Mouse (Mus musculus) stomach, embryonic 14.5 days (tissue): ENCODE measurements around the gene Klhl18. TPM values are rescaled to one million over a fixed set of nuclear protein-coding genes. Genes with fewer than 3 reads are reported as not detected.

ENCODE experiments used
- ATAC-seq: fragments of 200-750 bp; cut with Nextera tagmentation; 2 replicates; pipeline ENCODE4 v1.8.0; 2017; ENCODE audit warnings: low read depth, moderate TSS enrichment; ENCODE audit not compliant: insufficient number of reproducible peaks, insufficient read depth, low FRiP score
- H3K27ac ChIP-seq: fragments of 300-500 bp; sonication (generic); 2 replicates; pipeline ENCODE4 v1.5.1; 2014; ENCODE audit warnings: mild to moderate bottlenecking, low read length, moderate library complexity, mixed read lengths
- H3K27me3 ChIP-seq: fragments of 300-500 bp; sonication (generic); 2 replicates; pipeline ENCODE4 v1.6.1; 2014; ENCODE audit warnings: low read length, control low read depth, mixed read lengths; ENCODE audit not compliant: control insufficient read depth, insufficient read depth
- H3K36me3 ChIP-seq: fragments of 300-500 bp; sonication (generic); 2 replicates; pipeline ENCODE4 v1.6.1; 2014; ENCODE audit warnings: mild to moderate bottlenecking, control low read depth, low read length, moderate library complexity, mixed read lengths; ENCODE audit not compliant: control insufficient read depth, insufficient read depth
- H3K4me1 ChIP-seq: fragments of 300-500 bp; sonication (generic); 2 replicates; pipeline ENCODE4 v1.6.1; 2014; ENCODE audit warnings: low read length, control low read depth, mixed read lengths; ENCODE audit not compliant: control insufficient read depth, insufficient read depth
- H3K4me2 ChIP-seq: fragments of 300-500 bp; sonication (generic); replicated peaks from 2 replicates; pipeline ENCODE4 v1.6.1; 2014; ENCODE audit warnings: low read depth, low read length, control low read depth
- H3K4me3 ChIP-seq: fragments of 300-500 bp; sonication (generic); 2 replicates; pipeline ENCODE4 v1.5.1; 2014; ENCODE audit warnings: low read depth, low read length, control low read depth
- H3K9ac ChIP-seq: fragments of 300-500 bp; sonication (generic); replicated peaks from 2 replicates; pipeline ENCODE4 v1.6.1; 2014; ENCODE audit warnings: low read depth, mild to moderate bottlenecking, control low read depth, low read length, moderate library complexity, mixed read lengths
- H3K9me3 ChIP-seq: fragments of 300-500 bp; sonication (generic); 2 replicates; pipeline ENCODE4 v1.6.1; 2016; ENCODE audit warnings: low read depth, low read length, control low read depth; ENCODE audit not compliant: control insufficient read depth
- WGBS: fragments of 180-500 bp; shearing (Covaris S2); extraction: QIAGEN DNeasy Blood & Tissue Kit; methylation state at CpG from one replicate; pipeline ENCODE4 v1.1.7; 2014; 5-methylcytosine and 5-hydroxymethylcytosine counted together
- polyA plus RNA-seq: library from polyadenylated mRNA; unstranded; fragments of >200 nt; fragmentation: Nextera tagmentation; extraction: Ambion mirVana; gene quantifications from 2 replicates; pipeline ENCODE4 v1.2.1, GENCODE M21; 2014

Klhl18 gene
- polyA plus RNA-seq, 1 experiment from 2014 or later, result 10.7 TPM

DNA sequence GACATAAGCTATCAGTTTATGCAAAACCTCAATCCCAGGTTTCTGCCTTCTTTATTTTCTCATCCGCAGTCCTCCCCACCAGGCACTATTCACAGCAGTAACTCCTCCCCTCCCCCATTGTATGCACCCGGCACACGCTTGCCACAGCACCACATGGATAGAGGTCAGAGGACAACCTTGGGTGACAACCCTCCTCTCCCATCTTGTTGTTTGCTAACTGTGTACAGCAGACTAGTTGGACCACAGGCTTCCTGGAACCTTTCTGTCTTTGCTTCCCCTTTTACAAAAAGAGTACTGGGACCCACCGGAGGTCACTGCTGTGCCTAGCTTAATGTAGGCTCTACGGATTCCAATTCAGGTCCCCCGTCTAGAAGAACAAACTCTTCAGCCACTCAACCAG is 35.9 kb downstream of the Klhl18 start:
- Histone ChIP-seq H3K4me2 (no peak overlapping the region), H3K4me1 (no peaks in the 10 kb centered on the region), H3K36me3 (no peaks in the 10 kb centered on the region; the same call in 1 of the 2 replicates), H3K4me3 (no peak overlapping the region), H3K9me3 (no peaks in the 10 kb centered on the region), H3K9ac (no peak overlapping the region), H3K27me3 (no peaks in the 10 kb centered on the region), H3K27ac (no peak overlapping the region)
- 88% methylated on average over 6 of the region's 6 CpGs for WGBS
- ATAC-seq, result no peak

DNA sequence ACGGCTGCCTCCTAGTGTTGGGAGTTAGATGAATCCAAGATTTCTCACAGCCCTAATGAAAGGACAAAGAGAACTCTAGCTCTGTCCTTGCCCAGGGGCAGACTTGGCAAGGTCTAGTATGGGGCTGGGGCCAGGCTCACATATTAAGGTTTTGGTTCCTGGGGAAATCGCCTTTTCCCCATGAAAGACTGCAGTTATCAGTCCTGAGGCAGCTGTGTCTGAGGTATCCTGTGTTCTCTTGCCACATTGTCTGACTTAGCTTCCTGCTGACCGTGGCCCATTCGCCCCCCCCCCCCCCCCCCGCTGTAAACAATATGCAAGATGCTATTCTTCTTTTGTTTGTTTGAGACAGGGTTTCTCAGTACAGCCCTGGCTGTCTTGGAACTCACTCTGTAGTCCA is 36.4 kb downstream of the Klhl18 start:
- Histone ChIP-seq H3K4me3 (no peak overlapping the region), H3K27ac (no peak overlapping the region), H3K9ac (no peak overlapping the region), H3K4me1 (no peaks in the 10 kb centered on the region), H3K36me3 (peaks cover 3% of the 10 kb centered on the region; the same call in 1 of the 2 replicates), H3K4me2 (no peak overlapping the region), H3K27me3 (no peaks in the 10 kb centered on the region), H3K9me3 (no peaks in the 10 kb centered on the region)
- no peak for ATAC-seq
- 60% methylated on average over 4 of the region's 5 CpGs for WGBS

DNA sequence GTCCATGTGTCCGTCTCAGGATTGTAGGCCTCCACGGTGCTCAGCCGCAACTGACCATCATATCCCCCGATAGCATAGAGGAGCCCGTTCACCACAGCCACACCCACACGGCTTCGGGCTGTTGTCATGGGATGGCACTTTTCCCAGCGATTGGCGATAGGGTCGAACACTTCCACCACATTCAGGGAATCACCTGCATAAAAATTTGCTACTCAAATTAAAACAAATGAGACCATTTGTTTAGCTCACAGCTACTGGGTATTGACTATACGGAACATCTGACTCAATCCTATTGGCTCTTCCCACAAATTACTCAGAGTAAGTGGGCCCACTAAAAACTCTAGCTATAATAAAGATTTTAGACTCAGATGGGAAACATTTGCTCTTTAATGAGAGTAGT is 40.5 kb downstream of the Klhl18 start:
- Histone ChIP-seq H3K27ac (no peak overlapping the region), H3K9ac (no peak overlapping the region), H3K36me3 (peaks cover 9% of the 10 kb centered on the region; the same call in 1 of the 2 replicates), H3K4me2 (no peak overlapping the region), H3K4me1 (no peaks in the 10 kb centered on the region), H3K4me3 (no peak overlapping the region), H3K9me3 (no peaks in the 10 kb centered on the region), H3K27me3 (no peaks in the 10 kb centered on the region)
- WGBS, result 95% methylated on average over 11 of the region's 11 CpGs
- ATAC-seq, result no peak

DNA sequence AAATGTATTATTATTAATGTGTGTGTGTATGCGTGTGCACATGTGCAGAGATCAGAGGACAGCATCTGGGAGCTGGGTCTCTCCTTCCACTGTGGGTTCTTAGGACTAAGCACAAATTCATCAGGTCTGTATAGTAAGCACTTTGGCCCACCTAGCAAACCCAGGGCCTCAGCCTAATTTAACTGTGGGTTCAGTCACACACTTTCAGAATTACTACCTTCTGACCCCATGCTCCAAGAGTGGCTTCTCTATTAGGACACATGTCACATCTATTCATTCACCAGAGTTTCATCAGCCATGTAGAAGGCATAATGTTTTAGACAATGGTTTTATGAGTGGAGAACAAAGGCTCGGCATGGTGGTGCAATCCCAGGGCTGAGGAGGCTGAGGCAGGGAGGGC is 43.4 kb downstream of the Klhl18 start:
- WGBS, result 95% methylated on average over 2 of the region's 2 CpGs
- Histone ChIP-seq H3K27me3 (no peaks in the 10 kb centered on the region), H3K27ac (no peak overlapping the region), H3K9ac (no peak overlapping the region), H3K4me2 (no peak overlapping the region), H3K36me3 (peaks cover 18% of the 10 kb centered on the region), H3K9me3 (no peaks in the 10 kb centered on the region), H3K4me3 (no peak overlapping the region), H3K4me1 (no peaks in the 10 kb centered on the region)
- no peak for ATAC-seq

DNA sequence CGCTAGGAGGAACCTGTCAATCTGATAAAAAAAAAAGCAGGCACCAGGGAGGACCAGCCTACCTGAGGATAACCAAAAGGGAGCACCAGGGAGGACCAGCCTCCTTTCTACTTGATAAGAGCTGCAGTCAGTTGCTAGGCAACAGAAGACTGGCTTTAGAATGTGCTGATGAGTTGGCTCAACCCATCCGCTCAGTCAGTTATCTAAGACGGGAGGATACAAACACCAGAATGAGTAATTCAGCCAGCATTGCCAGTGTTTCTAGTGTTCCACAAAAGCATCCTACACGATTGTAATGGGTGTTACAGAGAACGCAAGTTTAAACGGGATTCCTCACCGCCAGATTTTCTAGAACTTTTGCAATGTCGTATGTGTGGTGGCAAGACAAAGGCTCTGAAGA is 45.3 kb downstream of the Klhl18 start:
- no peak overlapping the region for H3K4me3 ChIP-seq
- H3K9me3 ChIP-seq, result no peaks in the 10 kb centered on the region
- no peak overlapping the region for H3K4me2 ChIP-seq
- no peak overlapping the region for H3K9ac ChIP-seq
- H3K27me3 ChIP-seq, result no peaks in the 10 kb centered on the region
- WGBS, result 76% methylated on average over 8 of the region's 8 CpGs
- H3K36me3 ChIP-seq, result peaks cover 21% of the 10 kb centered on the region
- no peaks in the 10 kb centered on the region for H3K4me1 ChIP-seq
- no peak for ATAC-seq
- no peak overlapping the region for H3K27ac ChIP-seq

DNA sequence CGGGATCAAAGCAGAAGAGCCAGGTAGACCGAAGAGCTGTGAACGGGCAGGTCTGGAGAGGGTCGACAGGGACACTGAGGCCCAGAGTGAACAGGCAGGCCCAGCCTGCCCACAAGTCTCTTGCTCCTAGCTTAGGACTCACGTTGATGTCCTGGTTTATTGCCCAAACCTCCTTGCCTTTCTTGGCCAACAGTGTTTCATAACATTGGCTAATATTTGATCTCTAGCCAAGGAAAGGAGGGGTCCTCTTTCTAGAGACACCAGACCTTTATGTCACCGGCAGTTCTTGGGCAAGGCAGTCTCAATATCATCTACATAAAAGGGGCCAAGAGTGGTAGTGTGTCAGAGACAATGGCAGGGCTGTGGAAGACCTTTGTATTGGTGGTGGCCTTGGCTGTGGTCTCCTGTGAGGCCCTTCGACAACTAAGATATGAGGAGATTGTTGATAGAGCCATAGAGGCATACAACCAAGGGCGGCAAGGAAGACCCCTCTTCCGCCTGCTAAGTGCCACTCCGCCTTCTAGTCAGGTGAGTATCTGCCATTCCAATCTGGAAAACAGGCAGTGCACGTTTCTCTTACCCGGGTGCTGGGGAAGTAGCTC is 56.9 kb downstream of the Klhl18 start, which contains the start of gene Ngp:
TSS of gene Ngp (plus strand) at position 237 of the 602 bp plus-strand sequence.
- Histone ChIP-seq H3K27me3 (no peaks in the 10 kb centered on the region), H3K36me3 (no peaks in the 10 kb centered on the region), H3K4me2 (no peak within 1 kb of the TSS), H3K9me3 (no peaks in the 10 kb centered on the region), H3K4me1 (no peaks in the 10 kb centered on the region), H3K9ac (no peak within 1 kb of the TSS), H3K27ac (no peak within 1 kb of the TSS), H3K4me3 (no peak within 1 kb of the TSS)
- no peak for ATAC-seq
- WGBS, result 88% methylated on average over 12 of the region's 12 CpGs

DNA sequence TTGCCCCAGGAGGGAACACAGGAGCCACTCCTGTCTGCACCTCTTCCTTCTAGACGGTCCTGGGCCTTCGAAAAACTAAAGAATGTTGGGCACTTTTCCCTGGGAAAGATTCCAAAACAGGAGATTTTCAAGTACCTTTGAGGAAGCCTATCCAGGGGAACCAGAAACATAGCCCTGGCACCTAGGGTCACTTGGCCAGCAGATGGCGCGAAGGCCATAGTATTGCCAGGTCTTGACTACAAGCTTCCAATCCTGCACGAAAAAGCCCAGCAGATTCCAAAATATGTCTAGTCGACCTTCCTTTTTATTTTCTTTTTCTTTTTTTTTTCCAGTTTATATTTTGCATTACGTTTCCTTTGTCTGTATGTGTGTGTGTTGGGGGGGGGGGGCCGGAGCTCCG is 62.7 kb downstream of the Klhl18 start:
- 50% methylated on average over 9 of the region's 9 CpGs for WGBS
- no peaks in the 10 kb centered on the region for H3K36me3 ChIP-seq
- no peaks in the 10 kb centered on the region for H3K4me1 ChIP-seq
- H3K27me3 ChIP-seq, result no peaks in the 10 kb centered on the region
- no peaks in the 10 kb centered on the region for H3K9me3 ChIP-seq
- no peak for ATAC-seq
- H3K9ac ChIP-seq, result no peak overlapping the region
- no peak overlapping the region for H3K27ac ChIP-seq
- no peak overlapping the region for H3K4me2 ChIP-seq
- H3K4me3 ChIP-seq, result no peak overlapping the region

DNA sequence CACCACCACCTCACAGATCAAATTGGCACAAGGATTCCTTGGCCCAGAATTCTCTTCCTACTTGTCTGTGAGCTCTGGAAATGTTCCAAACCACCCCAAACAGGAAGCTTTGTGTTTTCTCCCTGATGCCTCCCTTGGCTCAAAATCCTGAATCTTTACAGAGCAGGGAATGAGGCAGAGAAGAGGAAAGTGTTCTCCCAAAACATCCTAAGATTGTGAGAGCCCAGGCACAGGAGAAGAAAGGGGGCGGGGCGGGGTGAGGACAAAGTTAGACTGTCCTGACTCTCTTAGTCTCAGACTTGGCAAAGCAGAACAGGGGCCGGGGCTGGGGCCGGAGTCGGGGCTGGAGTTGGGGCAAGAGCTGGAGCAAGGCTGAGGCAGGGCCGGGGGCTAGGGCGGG is 63.6 kb downstream of the Klhl18 start:
- Histone ChIP-seq H3K4me1 (no peaks in the 10 kb centered on the region), H3K27ac (no peak overlapping the region), H3K9ac (no peak overlapping the region), H3K9me3 (no peaks in the 10 kb centered on the region), H3K4me2 (no peak overlapping the region), H3K27me3 (no peaks in the 10 kb centered on the region), H3K4me3 (no peak overlapping the region), H3K36me3 (no peaks in the 10 kb centered on the region)
- WGBS, result 72% methylated on average over 7 of the region's 7 CpGs
- no peak for ATAC-seq
